In the genomic region with DNA sequence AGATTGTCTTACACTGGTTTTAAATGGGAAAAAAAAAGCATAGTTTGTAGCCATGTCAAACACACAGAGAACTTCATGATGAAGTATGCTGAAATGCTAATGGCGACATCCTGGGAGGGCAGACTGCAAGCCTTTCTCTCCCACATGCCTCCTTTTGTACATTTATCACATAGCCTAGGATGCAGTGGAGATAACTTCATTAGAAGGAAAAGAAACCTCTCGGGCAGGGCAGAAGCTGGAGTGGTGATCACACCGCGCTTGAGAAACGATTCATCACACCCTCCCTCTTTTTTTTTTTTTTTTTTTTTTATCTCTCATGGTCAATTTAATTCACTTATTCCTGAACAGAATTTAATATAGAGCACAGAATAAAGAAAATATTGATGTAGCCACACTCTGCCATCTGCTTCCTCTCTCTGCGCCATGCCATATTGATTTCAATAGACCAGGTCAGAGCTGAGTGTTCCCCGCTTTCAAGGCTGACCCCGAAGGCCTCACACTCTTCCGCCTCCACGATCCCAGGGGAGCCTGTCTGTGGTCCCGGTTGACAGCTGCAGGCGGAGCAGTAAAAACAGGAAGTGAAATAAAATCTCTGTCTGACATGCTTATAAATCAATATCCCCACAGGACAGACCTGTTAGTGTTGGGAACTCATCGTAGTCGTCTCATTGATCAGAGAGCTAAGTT, we compare ENCODE assay signal across 9 mouse cellular contexts. TPM values are rescaled to one million over a fixed set of nuclear protein-coding genes. Genes with fewer than 3 reads are reported as not detected.
DNase-seq lines count a peak whose midpoint lies in the region; ATAC-seq and TF ChIP-seq lines count a peak whose summit lies in the region.
"Had no signal": no experiment of that assay in that cellular context is flagged by ENCODE, and none has a peak within 500 bp of the region (broad histone marks: within the 10 kb centered on the region; RNA-seq: fewer than 3 reads in every experiment).

No protein-coding gene starts in this region.

- H3K9ac ChIP-seq in liver, embryonic 11.5 days (ENCODE audit: low read depth, low read length) = no peak overlapping the region
- no peak overlapping the region for H3K9ac ChIP-seq in lung, postnatal 0 days (replicated peaks; ENCODE audit: low read depth)
- H3K9ac ChIP-seq: liver, embryonic 14.5 days had no signal

- TF ChIP-seq CTCF in lung, postnatal 0 days (IDR thresholded peaks at IDR 0.05) = no peak

- no peak for TF ChIP-seq EP300 in lung, postnatal 0 days (IDR thresholded peaks at IDR 0.05)

- peak; percentile 6 for DNase-seq in liver
- no peak for DNase-seq in liver, embryonic 11.5 days (ENCODE audit: low spot score)
- DNase-seq in heart, embryonic 10.5 days (ENCODE audit: low spot score) = peak; percentile 16
- peak; percentile 11 for DNase-seq in lung, postnatal 0 days (ENCODE audit: low spot score)
- DNase-seq in spleen, adult 12 weeks (ENCODE audit: low spot score) = peak; percentile 44
- DNase-seq in layer of hippocampus, adult 8-10 months (ENCODE audit: low spot score in 2 of 2) = no peak
- DNase-seq in urinary bladder, postnatal 25 days (ENCODE audit: low spot score) = no peak
- DNase-seq in ovary, postnatal 10 days (ENCODE audit: low spot score) = no peak

- no peaks in the 10 kb centered on the region for H3K36me3 ChIP-seq in liver, embryonic 11.5 days (ENCODE audit: control insufficient read depth, insufficient read depth, low read length)
- H3K36me3 ChIP-seq in heart, embryonic 10.5 days = no peaks in the 10 kb centered on the region
- no peaks in the 10 kb centered on the region for H3K36me3 ChIP-seq in lung, postnatal 0 days (ENCODE audit: insufficient read depth, low read length)

- H3K4me3 ChIP-seq in liver, embryonic 11.5 days (ENCODE audit: low read depth, low read length) = no peak overlapping the region
- H3K4me3 ChIP-seq in heart, embryonic 10.5 days = no peak overlapping the region
- no peak overlapping the region for H3K4me3 ChIP-seq in lung, postnatal 0 days (ENCODE audit: low read depth, low read length)

- 46% methylated on average over 14 of the region's 14 CpGs for WGBS in liver, embryonic 11.5 days
- WGBS in heart, embryonic 10.5 days = 60% methylated on average over 14 of the region's 14 CpGs
- WGBS in lung, postnatal 0 days = 39% methylated on average over 14 of the region's 14 CpGs

- H3K27me3 ChIP-seq in liver, embryonic 11.5 days (replicated peaks; ENCODE audit: control insufficient read depth, insufficient read depth, low read length) = no peaks in the 10 kb centered on the region
- H3K27me3 ChIP-seq in heart, embryonic 10.5 days (ENCODE audit: insufficient read depth, poor library complexity, severe bottlenecking) = no peaks in the 10 kb centered on the region
- H3K27me3 ChIP-seq in lung, postnatal 0 days (replicated peaks; ENCODE audit: insufficient read depth, low read length) = no peaks in the 10 kb centered on the region

- no peak overlapping the region for H3K27ac ChIP-seq in liver, embryonic 11.5 days (ENCODE audit: low read depth, low read length)
- no peak overlapping the region for H3K27ac ChIP-seq in heart, embryonic 10.5 days
- H3K27ac ChIP-seq in lung, postnatal 0 days (ENCODE audit: low read length) = no peak overlapping the region
- H3K27ac ChIP-seq: liver, embryonic 14.5 days had no signal

- H3K9me3 ChIP-seq in liver, embryonic 11.5 days (ENCODE audit: control insufficient read depth, low read length) = no peaks in the 10 kb centered on the region
- H3K9me3 ChIP-seq in heart, embryonic 10.5 days = no peaks in the 10 kb centered on the region
- H3K9me3 ChIP-seq in lung, postnatal 0 days (ENCODE audit: low read length) = no peaks in the 10 kb centered on the region

- no peak for ATAC-seq in liver, embryonic 11.5 days (replicated peaks; ENCODE audit: low FRiP score)
- ATAC-seq in lung, postnatal 0 days = no peak

- no peak overlapping the region for H3K4me2 ChIP-seq in liver, embryonic 11.5 days
- no peak overlapping the region for H3K4me2 ChIP-seq in lung, postnatal 0 days (replicated peaks; ENCODE audit: low read depth, low read length)

- H3K4me1 ChIP-seq in liver, embryonic 11.5 days (replicated peaks; ENCODE audit: control insufficient read depth, insufficient read depth, low read length) = no peaks in the 10 kb centered on the region
- no peaks in the 10 kb centered on the region for H3K4me1 ChIP-seq in heart, embryonic 10.5 days
- no peaks in the 10 kb centered on the region for H3K4me1 ChIP-seq in lung, postnatal 0 days (ENCODE audit: insufficient read depth, low read depth, low read length)

RNA-seq across cellular contexts. Expression of gene Zfp622, which starts 32.0 kb away (rescaled TPM):
- polyA plus RNA-seq in liver, embryonic 11.5 days (2014; fragmentation: Nextera tagmentation; extraction: Ambion mirVana) = 27.9 and 30.3 TPM in 2 replicates
- 19.3 and 31.0 TPM in 2 replicates for polyA plus RNA-seq in heart, embryonic 10.5 days (2016; fragmentation: Nextera tagmentation; extraction: Ambion mirVana)
- polyA plus RNA-seq in lung, postnatal 0 days (2015; fragmentation: Nextera tagmentation; extraction: Ambion mirVana) = 18.4 and 18.7 TPM in 2 replicates
- 10 to 100 TPM; 46.2 to 54.1 (median 51.5) TPM for total RNA-seq in layer of hippocampus, adult 8-10 months (2022)

Comparison
In these comparisons a context has a peak if more than half of its experiments do, and no peak if none do; other contexts are left out.
1. DNase-seq: peak in liver (single experiment), heart, embryonic 10.5 days (single experiment), lung, postnatal 0 days (single experiment) and spleen, adult 12 weeks (single experiment); none in liver, embryonic 11.5 days (single experiment), layer of hippocampus, adult 8-10 months (0 of 2), urinary bladder, postnatal 25 days (single experiment) and ovary, postnatal 10 days (single experiment).